Mouse (Mus musculus): ENCODE measurements around the gene Heg1.

The Heg1 gene

GRCm38 (mm10) chr16:33742233-33742632, 58.1 kb downstream of the Heg1 start:
- DNase-seq (ENCODE audit: low spot score in 2 of 2) = no peak

DNA sequence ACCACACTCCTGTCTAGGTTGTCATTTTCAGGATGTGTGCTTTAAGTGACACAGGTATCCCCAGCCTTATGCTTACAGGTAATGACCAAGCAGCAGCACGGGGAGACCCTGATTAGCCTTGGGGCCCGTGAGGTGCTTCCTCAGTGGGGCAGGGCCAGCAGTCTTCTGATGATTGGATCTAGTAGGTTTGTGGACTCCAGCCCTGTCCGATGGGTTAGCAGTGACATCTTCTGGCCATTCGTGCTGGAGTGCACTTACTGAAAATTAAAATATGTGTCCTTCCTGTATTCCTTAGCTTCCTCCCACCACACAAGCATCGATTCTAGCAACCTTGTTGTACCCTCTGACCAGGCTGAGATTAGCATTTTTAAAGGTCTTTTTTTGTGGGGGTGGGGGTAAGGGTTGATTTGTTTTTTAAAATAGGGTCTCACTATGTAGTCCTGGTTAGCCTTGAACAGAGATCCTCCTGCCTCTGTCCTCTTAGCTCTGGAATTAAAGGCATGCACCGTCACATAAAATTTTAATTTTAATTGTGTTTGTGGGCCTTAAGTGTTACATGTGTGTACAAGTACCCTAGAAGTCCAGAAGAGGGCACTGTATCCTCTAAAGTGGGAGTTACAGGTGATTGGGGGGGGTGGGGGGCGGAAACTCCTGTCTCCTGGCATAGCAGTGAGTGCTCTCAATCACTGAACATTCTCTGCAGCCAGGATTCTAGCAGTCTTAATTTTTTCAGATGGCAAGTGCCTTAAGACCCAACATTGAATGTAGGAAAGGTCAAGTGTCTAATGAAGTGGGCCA, 60.7 kb downstream of the Heg1 start:
- DNase-seq (ENCODE audit: low spot score in 2 of 2) = no peak

GRCm38 (mm10) chr16:33745457-33745856, 61.3 kb downstream of the Heg1 start:
- no peak for DNase-seq (ENCODE audit: low spot score in 2 of 2)

GRCm38 (mm10) chr16:33746074-33746676, 62.0 kb downstream of the Heg1 start:
- no peak for DNase-seq (ENCODE audit: low spot score in 2 of 2)

DNA sequence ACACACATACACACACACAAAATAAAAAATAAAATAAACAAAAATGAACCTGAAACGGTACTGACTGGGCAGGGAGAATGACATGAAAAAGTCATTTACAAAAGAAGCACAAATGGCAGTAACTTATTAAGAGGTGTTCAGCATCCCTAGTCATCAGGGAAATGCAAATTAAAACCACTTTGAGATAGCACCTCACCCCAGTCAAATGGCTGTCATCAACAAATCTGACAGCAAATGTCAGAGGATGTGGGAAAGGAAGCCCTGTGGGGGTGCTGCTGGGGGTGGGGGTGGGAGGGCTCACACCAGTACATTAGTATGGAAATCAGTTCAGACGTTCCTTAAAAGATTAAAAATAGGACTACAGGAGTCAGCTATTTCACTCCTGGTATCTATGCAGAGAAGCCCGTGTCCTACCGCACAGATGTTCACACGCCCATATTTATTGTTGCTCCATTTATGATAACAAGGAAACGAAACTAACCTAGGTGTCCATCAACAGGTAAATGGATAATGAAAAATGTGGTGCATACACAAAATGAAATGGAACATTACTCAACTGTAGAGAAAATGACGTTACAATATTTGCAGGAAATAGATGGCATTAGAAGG, 63.3 kb downstream of the Heg1 start:
- no peak for DNase-seq (ENCODE audit: low spot score in 2 of 2)

DNA sequence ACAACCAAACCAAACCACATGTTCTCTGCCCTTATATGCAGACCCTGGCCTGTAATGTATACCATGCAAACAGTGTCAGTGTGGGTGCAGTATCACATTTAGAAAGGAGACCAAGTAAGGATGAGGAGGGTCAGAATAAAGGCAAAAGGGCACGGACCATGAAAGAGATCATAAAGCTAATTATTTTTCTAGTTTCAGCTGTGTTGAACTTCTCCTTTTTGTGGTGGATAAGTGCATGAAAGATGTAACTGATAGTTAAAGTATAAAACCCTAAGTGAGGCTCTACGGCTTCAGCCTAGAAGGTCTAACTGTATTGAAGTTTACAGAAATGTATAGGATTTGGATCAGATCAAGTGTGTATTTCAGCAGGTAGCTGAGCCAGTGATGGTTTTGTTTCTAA, 63.8 kb downstream of the Heg1 start:
- DNase-seq (ENCODE audit: low spot score in 2 of 2) = no peak

- no peak for DNase-seq (ENCODE audit: low spot score in 2 of 2)
These were observed 67.0 kb downstream of the Heg1 start for GRCm38 (mm10) chr16:33751152-33751551.

DNA sequence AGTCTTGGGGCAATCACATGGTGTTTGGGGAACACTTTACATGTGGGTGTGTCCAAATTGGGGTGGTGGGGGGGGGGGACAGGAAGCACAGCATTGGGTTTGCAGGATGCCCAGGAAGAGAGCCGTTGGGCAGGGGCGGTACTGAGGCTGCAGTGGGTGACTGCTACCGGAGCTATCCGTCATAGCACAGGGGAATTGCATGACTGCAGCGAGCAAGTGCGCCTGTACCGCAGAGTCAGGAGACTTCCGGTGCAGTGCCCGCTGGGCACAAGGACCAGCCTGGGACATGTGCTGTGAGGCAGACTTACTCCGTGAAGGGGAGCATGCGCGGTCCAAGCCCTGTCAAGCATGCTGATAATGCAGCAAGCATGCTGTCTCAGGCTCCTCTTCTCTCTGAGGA, 67.4 kb downstream of the Heg1 start:
- no peak for DNase-seq (ENCODE audit: low spot score in 2 of 2)

DNA sequence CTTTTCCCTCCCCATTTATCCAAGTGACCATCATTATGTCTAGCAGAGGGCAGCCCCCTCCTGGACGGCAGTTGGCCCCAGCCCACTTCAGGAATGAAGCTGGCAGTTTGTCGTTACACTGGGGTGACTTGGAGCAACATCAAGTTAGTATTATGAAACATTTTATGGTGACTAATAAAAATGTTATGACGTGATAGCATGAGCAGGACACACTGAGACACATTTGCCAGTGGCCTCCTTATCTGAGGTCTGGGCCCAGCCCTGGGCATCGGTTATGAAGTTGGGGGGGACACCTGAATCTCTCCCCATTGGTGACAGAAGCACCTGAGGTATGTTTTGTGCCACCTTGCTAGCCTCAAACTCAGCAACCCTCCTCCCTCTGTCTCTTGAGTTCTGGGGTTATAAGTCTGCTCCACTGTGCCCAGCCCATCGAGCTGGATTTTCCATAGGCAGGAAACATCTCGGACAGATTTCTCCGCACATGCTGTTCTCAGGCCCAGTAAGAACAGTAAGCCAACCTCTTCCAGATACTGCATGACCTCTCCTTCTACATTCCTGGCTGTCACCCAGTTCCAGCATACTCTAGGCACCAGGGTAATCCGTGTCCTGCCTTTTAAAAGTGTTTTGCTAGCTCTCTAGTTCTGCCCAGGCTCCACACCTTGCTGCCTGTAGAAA, 68.9 kb downstream of the Heg1 start:
- peak; percentile 55 to 66 for DNase-seq (ENCODE audit: low spot score in 2 of 2)

GRCm38 (mm10) chr16:33755293-33755692, 71.1 kb downstream of the Heg1 start:
- DNase-seq (ENCODE audit: low spot score in 2 of 2) = no peak

DNA sequence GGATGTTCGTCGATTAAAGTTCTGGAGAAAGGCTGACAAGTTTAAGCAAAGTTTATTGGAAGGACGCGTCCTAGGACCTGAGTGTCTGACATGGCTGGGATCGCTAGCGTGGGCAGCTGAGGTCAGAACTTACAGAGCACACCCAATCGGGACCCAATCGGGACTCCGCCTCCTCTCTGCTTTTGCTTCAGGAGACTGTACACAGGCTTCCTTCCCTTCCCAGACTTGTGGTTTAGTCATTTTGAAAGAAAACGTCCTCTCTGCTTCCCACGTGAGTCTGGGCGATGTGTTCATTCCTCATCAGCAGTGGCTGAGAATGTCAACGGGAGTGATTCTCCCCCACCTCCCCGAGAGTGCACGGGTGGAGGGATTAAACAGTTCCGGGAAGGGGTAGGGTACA, 71.8 kb downstream of the Heg1 start:
- DNase-seq (ENCODE audit: low spot score in 2 of 2) = no peak

GRCm38 (mm10) chr16:33756396-33756795, 72.2 kb downstream of the Heg1 start:
- DNase-seq (ENCODE audit: low spot score in 2 of 2) = no peak

DNA sequence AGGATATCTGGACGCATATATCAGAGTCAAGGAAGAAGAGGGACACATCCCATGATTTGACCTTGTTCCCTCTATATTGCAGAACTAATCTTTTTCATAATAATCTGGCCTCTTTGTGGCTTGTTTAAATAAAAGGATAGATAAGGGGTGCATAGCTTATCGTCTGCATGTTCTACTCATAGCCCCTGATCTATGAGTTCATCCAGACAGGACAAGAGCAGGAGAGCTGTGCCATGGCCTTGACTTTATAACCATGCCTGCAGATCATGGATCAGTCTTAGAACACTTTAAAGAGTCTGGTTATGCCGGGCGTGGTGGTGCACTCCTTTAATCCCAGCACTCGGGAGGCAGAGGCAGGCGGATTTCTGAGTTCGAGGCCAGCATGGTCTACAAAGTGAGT, 75.0 kb downstream of the Heg1 start:
- DNase-seq (ENCODE audit: low spot score in 2 of 2) = no peak

- no peak for DNase-seq (ENCODE audit: low spot score in 2 of 2)
These were observed 76.4 kb downstream of the Heg1 start for GRCm38 (mm10) chr16:33760542-33760941.

- DNase-seq (ENCODE audit: low spot score in 2 of 2) = no peak
These were observed 76.8 kb downstream of the Heg1 start for GRCm38 (mm10) chr16:33760996-33761395.

DNA sequence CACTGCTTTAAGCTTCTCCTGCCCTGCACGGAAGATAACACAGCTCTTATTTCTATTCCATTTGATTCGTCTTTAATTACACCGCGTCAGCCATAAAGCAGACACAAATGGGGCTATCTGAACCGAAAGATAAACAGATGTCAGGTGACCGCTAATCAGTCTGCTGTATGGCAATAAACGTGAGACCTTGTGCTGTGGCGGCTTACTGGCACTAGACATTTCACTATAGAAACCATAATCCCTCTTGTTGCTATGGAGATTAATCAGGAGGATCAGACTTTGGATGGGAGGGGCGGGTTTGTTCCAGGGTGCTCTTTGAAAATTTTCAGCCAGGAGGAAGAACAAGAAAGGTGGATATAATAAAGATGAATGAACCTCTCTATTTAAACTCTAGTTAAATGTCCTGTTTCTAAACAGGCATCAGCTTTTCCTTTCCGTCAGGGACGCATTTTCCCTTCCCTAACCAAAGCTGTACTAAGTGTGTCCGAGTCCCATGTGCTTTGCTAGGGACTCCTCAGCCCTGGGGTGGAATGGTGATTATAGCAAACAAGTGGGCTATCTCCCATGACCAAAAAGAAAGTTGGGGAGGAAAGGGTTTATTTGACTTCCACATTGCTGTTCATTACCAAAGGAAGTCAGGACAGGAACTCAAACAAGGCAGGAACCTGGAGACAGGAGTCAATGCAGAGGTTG, 80.5 kb downstream of the Heg1 start:
- no peak for DNase-seq (ENCODE audit: low spot score in 2 of 2)

GRCm38 (mm10) chr16:33765477-33765876, 81.3 kb downstream of the Heg1 start:
- DNase-seq (ENCODE audit: low spot score in 2 of 2) = no peak

- no peak for DNase-seq (ENCODE audit: low spot score in 2 of 2)
These were observed 82.1 kb downstream of the Heg1 start for GRCm38 (mm10) chr16:33766309-33766708.

GRCm38 (mm10) chr16:33766757-33767156, 82.6 kb downstream of the Heg1 start:
- DNase-seq (ENCODE audit: low spot score in 2 of 2) = no peak

- no peak for DNase-seq (ENCODE audit: low spot score in 2 of 2)
These were observed 84.5 kb downstream of the Heg1 start for GRCm38 (mm10) chr16:33768491-33769278.

GRCm38 (mm10) chr16:33769848-33770247, 85.7 kb downstream of the Heg1 start:
- DNase-seq (ENCODE audit: low spot score in 2 of 2) = no peak
